Mouse (Mus musculus) right cerebral cortex, postnatal 4 days (tissue): ENCODE measurements at regions not wholly inside any gene's neighbourhood (a gene's known extent, or its start where the extent isn't known, plus 50 kb on each side); places are given as distances from the start of the nearest gene placed in this dataset.

Experiments
- DNase-seq: peaks from one replicate; pipeline ENCODE4 v3.0.0-alpha.2; 2022

DNA sequence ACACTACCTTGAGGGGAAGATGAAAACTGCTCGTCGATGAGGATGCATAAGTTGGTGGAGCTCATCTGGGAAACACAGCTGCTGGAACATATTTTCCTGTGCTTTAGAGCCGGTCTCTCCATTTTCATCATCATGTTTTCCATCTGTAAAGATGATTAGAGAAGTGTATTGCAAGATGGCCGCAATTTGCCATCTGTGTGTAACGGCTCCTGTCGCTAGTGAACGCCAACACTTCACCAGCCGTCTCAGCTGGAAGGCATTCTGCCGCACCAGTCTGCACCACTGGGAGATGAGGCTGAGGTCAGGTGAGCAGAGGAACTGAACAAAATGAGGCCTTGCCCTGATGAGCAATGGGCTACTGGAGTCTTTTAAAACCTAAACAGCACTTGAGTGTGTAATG, 57.4 kb downstream of the Gm21962 start:
- DNase-seq: no peak

DNA sequence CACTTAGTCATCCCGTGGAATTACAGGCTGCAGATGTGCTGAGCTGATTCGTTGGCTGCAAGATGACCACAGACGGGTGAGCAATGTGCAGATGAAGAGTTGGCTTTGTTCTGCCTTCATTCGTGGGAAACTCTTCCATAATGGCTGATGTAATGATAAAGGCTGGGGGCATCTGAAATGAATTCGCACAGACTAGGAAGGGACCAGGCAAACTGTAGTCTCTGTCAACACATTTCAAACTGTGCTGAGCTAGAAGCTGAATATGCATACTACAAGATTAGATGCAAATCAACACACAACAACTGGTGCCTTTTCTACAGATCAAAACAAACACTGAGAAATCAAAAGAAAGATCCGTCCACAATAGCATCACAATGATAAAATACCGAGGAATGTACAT, 58.1 kb downstream of the Gm21962 start:
- DNase-seq: no peak

DNA sequence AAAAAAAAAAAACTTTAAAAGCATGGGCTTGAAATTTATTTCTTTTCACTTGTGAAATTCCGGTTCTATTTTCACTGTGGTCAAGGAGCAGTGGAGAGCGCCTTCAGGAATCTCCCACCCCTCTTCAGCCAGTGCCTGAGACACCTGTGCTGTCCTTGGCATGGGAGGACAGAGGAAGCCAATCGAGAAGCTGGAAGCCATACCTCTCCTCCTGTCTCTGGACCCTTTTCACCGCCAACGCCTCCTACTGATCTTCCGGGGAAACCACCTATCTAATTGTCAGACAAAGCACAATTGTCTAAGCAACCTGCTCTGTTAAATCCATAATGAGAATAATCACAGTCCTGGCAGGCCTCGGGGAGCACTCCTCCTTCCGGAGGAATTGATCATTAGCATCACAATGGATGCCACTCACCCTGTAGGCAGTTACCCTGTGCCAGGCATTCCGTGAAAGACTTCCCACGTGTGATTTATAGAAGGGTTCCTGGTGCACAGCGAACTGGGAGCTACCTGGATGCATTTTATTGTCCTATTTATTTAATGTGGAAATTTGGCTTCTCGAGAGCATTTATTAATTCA, 66.0 kb downstream of the Gm21962 start:
- DNase-seq: no peak

DNA sequence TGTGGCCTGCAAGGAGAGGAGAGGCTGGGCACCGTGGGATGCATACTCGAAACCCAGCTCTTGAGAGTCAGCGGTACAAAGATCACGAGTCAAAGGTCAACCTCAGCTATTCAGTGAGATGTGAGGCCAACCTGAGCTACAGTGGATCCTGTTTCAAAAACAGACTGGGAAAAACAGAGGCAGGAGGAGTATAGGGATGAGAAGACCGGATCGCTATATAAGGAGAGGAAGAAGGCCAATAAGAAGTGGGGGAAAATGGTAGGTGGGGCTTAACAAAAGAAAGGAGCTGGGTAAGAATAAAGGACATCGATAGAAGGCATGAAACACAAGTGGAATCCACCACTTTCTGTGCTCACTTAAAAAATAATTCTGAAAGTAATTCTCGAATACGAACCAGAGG, 70.2 kb downstream of the Gm21962 start:
- no peak for DNase-seq

DNA sequence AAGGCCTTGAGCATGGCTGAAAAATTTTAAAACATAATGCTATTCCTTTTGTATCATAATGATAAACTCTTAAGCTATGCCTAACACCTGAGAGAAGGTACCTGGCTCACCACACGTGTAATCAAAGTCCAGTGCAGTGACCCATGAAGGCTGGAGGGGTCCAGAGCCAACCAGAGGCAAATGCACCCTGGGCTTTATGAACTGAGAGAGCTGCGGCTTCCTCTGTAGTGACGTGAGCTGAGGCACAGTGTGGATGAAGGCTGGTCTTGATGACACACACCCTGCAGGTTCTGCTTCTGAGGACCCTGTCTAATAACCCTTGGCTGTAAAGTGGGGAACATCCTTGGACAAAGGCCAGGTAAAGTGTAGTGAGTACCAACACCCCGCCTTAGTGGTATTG, 70.8 kb downstream of the Gm21962 start:
- DNase-seq: no peak

DNA sequence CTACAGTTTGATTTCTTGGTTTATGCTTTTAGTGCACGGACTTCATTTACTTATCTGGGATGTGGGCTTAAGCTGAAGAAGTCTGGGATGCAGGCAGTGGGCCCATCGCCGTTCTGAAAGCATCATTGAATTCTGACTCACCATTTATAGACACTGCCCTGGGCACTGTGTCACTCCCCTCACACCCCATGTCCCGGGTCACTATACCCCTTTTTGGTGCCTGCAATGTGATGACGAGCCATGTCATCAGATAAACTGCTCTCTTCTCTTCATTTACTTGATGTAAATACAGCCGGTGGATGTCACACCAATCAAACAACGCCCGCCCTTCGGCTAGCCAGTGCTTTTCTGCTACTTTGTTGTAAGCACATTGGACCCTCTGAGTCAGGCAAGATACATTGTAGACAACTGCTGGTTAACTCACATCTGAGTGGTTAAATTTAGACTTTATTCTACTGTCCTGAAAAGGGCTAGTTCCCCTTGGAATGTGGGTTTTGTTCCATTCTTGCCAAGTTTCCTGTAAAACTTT, 80.5 kb downstream of the Gm21962 start:
- no peak for DNase-seq

DNA sequence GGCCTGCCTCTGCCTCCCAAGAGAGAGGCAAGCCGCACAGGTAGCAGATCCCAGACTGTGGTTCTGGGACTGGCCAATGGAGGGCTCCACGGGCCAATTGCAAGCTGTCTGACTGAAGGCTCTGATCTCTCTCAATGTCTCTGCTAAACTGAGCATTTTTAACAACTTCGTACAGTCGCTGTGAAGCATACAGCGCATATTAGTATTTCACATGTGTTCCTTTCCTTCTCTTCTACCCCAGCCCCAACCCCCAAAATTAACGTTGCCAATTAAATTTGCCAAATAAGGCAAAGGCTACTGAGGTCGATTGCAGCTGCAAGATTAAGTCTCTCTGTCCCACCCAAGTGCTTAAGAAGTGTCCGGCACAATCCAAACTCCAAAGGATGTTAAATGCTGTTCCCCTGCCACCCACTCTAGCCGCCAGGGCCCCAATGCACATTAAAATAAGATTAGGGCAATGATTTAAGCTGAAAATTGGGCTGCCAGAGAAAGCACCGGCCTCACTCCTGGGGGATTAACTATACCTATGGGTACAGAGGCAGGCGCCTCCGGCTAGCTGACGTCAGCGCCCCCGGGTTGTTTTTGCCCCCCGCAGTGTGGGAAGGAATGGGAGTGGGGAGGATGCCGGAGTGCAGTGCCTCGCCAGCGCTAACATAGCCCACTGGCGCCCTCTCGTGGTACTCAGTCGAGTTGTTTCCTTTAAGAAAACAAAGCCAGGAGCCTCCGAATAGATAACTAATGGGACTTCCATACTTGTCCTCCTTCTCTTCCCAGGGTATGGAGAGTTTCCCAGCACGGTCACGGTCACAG, 81.3 kb downstream of the Gm21962 start:
- peak; percentile 97 for DNase-seq

DNA sequence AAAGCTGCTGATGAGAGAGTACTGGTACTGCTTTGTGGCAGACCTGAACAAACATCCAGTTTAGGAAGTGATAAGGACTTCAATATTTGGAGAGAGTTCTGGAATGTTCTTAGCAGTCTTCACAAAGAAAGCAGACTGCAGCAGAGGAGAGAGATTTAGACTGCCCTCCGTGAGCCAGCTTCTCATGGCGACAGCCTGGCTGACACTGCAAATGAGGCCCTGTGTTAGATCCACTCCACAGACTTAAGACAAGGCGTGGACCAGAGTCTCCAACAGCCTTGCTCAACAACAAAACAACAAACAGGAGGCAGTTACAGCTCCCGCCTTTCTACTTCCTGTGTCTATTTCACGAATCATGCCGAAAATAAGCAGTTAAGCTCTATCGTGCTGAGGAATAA, 81.9 kb downstream of the Gm21962 start:
- no peak for DNase-seq

DNA sequence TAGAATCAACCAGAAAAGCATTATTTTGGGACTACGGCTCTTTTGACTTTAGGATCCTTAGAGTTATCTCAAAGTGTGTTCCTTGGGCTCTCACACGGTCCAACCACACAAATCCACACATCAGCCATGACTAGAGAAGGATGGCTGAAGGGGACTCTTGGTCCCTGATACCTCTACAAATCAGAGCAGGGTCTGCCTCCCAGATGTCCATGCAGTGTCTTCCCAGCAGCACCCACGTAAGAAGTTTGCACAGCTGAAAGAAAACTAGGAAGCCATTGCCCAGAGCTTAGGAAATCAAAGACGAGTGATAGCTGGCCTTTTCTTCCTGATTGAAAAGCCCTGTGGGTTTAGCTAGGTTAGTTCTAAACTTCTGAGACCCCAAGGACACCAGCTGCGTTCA, 84.1 kb downstream of the Gm21962 start:
- DNase-seq: no peak

DNA sequence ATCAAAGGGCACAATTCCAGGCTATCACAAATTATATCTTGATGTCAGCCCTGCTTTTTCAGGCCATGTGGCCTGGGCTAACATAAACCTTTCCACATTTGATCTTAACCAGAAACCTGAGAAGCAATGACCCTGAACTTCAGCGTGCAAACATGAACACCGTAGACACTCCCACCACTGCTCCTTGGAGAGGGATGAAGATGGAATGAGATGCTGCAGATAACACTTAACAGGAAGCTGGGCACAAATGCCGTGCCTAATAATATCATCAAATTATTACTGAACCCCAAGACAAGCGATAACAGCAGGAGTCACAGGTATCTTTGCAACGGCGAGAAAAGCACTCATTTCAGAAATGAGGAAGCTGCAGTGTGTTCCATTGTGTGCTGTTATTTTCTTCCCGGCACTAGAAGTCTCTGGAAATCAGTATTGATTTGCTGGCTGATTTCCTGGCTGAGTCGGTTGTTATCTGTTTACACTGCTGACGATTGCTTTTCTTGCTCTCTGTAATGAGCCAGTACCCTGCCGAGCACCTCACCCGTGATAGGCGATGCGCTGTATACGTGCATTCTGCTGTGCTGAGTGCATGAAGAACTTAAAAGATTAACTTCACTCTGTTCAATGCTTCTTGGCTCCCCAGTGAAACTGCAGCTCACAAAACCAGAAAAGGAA, 91.0 kb downstream of the Gm21962 start:
- no peak for DNase-seq

DNA sequence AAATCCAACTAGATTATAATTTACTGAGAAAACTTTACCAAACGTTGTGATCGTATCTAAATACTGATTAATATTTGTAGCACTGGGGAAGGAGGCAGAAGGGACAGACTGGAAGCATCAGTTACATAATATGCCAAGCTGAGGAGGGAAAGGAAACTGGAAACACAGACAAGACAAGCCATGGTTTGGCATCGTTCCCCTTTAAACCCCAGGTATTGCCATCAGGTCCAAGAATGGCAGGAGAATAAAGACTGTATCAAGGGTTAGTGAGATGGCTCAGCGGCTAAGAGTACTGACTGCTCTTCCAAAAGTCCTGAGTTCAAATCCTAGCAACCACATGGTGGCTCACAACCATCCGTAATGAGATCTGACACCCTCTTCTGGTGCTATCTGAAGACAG, 92.1 kb downstream of the Gm21962 start:
- no peak for DNase-seq

DNA sequence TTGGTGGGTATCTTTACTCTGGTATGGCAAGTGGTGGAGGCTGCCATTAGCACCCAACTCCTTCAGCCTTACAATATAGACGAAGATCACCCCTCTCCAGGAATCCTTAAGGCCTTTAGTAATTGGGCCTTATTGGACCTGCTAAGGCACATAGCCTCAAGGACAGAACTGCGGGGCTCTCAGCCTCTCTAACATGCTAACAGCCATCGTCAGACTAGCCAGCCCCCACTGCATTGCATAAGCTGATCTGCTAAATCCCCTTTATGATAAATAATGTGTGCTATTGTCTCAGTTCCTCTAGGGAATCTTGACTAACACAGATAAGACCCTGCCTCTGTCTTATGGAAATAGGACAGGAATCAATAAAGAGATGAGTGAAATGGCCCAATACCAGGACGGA, 95.7 kb upstream of the H2afz start:
- no peak for DNase-seq

DNA sequence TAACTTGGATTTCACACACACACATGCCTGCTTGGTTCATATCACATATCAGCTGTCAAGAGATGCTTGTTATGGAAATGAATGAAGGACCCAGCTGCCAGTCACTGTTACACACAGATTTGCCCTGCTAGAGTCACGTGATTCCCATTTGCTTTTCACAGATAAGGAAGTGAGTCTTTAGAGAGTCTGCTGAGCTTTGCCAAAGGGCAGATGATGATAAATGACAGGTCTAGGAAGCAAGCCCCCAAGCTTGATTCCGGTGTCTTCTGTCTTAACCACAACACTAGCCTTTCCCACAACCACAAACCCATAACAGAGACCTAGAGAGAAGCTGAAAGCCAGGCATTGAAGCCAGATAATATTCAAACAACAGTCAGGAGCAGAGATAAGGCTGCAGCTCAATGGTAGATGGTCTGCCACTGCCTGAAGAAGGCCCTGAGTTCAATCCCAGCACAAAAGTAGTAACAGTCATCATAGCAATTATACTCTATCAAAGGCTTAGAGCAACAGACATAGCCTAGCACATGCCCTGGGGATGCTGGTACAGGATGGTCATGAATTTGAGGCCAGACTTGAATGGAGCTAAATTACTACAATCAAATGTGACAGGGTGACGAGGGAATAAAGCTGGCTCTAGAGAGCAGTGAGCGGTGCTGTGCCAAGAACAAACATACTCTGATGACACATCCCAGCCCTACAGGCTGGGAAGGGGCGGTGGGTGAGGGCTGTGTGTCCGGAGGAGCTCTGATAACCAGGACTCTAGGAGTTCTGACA, 89.0 kb upstream of the H2afz start:
- DNase-seq: no peak

DNA sequence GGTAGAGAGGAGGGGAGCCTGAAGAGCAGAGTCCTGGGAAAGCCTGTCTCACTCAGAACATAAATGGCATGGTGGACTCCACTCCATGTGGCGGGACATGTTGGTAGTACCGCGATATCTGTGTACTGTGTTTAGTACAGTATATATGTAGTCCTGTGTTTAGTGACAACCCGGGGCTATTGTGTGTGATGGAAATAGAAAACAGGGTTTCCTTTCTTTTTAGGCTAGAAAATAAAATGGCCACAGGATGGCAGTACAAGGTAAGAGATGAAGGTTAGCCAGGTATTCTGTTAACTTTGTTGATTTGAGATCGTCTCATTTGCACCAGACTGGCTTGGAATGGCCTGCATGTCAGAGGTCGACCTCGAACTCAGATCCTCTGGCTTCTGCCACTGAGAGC, 86.2 kb upstream of the H2afz start:
- peak; percentile 17 for DNase-seq

DNA sequence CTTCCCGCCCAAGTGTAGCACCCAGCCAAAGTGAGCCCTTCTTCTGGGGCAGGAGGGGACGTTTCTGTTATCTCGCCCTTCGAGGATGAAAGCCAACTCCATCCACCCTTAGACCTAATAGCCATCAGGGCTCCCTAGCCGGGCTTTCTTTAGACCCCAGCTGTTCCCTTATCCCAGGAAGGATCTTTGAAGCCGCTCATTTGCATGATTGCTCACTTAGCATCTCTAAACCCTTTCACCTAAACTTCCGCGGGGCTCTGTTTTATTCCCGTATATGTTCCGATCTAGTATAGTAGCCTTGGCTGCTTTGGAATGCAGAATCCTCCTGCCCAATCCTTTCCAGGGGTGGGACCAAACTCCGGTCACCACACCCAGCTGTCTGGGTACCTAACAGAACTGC, 84.3 kb upstream of the H2afz start:
- no peak for DNase-seq

DNA sequence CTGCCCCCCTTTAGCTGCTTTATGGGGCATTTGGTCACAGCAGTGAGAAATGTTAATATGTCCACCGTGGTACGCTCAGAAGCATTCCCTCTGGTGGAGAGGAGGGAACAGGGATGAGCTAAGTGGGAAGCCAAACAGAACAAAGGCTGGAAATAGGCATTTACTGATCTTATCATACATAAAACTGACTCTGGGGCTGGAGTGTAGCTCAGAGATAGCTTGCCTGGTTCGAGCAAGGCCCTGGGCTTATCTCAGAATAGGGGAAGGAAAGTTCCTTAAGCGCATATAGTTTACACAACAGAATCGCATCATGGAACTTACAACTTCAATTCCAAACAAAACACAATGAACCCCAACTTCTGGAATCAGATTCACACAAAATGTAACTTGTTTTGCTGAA, 81.5 kb upstream of the H2afz start:
- DNase-seq: no peak

DNA sequence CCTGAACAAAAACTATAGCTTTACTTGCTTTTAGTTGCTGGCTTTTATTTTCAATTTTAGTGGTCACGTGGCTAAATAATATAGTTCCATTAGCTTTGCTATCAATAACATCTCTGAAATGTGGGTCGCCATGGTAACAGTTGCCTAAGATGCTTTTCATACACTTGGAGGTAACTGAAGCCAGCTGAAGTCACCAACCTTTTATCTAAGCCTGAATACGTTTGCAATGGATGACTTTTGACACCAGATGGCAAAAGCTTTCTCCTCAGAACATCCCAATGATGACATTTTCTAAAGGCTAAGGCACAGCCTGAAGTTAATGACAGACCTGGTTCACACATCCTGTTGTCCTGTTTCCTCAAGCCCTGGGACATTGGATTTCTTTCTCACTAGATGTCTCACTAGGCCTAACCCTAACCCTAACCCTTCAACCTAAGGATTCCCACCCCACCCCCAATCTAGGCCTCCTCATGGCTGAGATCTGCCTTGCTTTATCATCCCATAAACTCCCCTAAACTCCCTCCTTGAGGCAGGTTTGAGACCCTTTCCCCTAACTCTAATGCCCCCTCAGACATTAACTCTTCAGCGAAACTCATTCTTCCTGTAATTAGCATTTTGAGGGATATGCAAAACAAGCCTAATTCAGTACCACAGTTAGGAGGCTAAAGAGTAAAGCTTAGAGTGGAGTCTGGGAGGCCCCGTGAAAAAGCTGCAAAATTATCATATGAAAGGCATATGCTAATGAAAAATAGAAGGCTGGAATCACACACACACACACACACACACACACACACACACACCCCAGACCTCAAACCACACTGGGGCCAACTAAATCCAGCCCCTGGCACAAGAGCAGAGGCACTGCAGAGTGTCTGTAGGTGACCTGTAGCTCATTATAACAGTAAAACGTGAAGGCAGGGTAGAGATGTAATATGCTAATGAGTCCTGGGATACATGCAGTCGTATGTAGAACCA, 80.1 kb upstream of the H2afz start:
- DNase-seq: no peak

DNA sequence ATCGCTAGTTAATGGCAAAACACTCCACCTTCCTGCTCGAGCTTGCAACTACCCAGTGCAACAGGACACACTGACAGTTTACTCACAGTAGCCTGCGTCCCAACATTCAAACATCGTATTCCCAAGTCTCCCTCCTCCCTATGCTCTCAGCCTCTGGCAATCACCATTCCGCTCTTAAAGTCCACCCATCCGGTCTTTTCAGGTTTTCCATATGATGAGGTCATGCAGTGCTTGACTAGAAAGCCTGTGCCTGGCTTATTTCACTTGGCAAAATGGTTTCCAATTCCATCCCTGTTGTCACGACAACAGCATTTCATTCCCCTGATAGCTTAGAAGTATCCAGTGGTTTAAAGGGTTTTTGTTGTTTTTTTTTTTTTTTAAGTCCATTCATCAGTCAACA, 79.1 kb upstream of the H2afz start:
- DNase-seq: no peak

DNA sequence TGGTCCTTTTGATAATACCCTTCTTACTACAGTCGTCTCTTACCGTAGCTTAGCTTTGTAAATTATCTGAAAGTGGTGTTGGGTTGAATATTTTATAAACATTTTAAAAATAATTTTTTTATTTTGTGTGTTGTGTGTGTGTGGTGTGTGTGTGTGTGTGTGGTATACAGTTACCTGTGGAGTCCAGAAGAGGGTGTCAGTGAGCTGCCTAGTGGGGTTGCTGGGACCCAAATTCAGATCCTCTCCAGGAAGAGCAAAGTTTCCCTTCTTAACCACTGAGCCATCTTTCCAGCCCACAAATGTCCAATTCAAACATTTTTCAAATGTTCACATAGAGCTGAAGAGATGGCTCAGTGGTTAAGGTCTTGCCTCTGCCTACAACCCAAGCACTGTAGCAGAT, 78.4 kb upstream of the H2afz start:
- no peak for DNase-seq

DNA sequence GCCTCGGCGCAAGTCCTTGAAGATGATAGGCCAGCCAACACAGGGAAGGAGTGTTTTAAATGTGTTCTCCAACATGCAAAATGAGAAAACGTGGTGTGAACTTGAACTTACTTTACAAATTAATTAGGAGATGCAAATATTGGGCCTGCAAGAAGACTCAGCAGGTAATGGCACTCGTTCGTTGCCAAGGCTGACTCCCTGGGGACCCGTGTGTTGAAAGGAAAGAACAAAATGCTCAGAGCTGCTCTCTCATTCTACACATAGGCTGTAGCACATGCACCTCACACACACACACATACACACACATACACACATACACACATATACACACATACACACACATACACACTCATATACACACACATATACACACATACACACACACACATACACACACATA, 74.6 kb upstream of the H2afz start:
- DNase-seq: no peak

DNA sequence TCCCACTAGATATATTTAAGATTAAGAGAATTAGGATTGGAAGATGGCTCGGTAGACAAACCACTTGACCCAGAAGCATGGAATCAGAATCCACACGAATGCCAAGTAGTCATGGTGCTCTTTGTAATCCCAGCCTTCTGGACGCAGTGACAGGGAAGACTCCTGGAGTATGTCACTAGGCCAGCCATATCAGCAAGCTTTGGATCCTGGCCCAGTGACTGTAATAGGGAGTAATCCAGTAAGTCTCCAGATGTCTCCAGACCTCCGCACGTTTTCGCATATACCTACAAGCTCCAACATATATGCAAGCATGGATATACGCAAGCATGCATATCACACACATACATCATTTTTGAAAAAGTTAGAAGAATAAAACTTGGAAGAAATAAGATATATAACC, 73.9 kb upstream of the H2afz start:
- DNase-seq: no peak

DNA sequence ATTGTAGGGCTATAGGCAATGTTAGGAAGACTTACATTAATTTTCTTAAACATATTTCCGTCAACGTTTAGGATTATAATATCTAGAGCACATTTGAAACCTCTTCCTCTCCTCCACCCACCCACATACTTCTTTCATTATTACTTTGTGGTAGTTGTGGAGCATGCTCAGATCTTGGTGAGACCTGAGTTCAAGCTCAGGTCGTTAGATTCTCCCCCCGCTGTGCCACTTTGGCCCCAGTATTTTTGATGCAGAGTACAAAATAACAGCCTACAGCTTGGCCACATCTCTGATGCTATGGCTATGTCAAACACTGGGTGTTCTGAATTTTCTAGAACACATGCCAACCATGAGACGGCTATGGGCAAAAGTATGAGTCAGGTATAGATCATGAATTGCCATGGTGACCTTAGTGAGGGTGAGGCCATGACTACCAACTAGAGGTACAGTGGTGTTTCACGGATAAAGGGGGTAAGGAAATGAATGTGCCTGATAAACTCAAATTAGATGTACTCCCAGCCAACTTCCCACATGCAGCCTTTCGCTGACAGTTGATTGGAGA, 68.5 kb upstream of the H2afz start:
- DNase-seq: no peak
